Mouse (Mus musculus): ENCODE results near the gene Arhgap36. TPM values are rescaled to one million over a fixed set of nuclear protein-coding genes. Genes with fewer than 3 reads are reported as not detected.
A peak's percentile ranks its signal among the peaks of the same experiment; 100 is the strongest.

The Arhgap36 gene
- total RNA-seq (2021), result 1 to 10 TPM; 1.8 to 3.5 TPM

GRCm38 (mm10) chrX:49463442-49463970 is at the start of gene Arhgap36:
Arhgap36 (plus strand) TSS chrX:49463945.
- no peak for DNase-seq

GRCm38 (mm10) chrX:49457781-49458180 is 6.0 kb upstream of the Arhgap36 start:
- no peak for DNase-seq

- peak; percentile 5 for DNase-seq
Measured at GRCm38 (mm10) chrX:49470287-49471054, 6.7 kb downstream of the Arhgap36 start.

- DNase-seq, result no peak
Measured at GRCm38 (mm10) chrX:49479968-49480809, 16.4 kb downstream of the Arhgap36 start.

- DNase-seq, result no peak
Measured at GRCm38 (mm10) chrX:49480846-49481245, 17.1 kb downstream of the Arhgap36 start.

- DNase-seq, result no peak
Measured at GRCm38 (mm10) chrX:49489141-49489540, 25.4 kb downstream of the Arhgap36 start.

GRCm38 (mm10) chrX:49493739-49494449 is 30.1 kb downstream of the Arhgap36 start:
- DNase-seq, result no peak

Other genes starting within 250 kb of the Arhgap36 start
- gene Enox2, start 175.7 kb upstream of the Arhgap36 start, total RNA-seq (2021), result 10 to 100 TPM in 1 of 2 experiments, 1 to 10 TPM in 1; 9.4 to 10.1 TPM
- not detected for gene Olfr1320, start 208.4 kb downstream of the Arhgap36 start, total RNA-seq (2021)